Mouse (Mus musculus) embryonic facial prominence, embryonic 14.5 days (tissue): ENCODE results near the gene Frs3. TPM values are rescaled to one million over a fixed set of nuclear protein-coding genes. Genes with fewer than 3 reads are reported as not detected.

Experiments used
- ATAC-seq: fragments of 200-750 bp; cut with Nextera tagmentation; 2 replicates; pipeline ENCODE4 v1.8.0; 2017; ENCODE audit warnings: low read depth, moderate number of reproducible peaks, moderate TSS enrichment
- DNase-seq: peaks from one replicate; pipeline ENCODE4 v3.0.0-alpha.2; 2015; ENCODE audit warnings: low spot score
- H3K27ac ChIP-seq: fragments of 300-500 bp; sonication (generic); replicated peaks from 2 replicates; pipeline ENCODE4 v1.5.1; 2014; ENCODE audit warnings: low read depth, mild to moderate bottlenecking, low read length, moderate library complexity
- H3K27me3 ChIP-seq: fragments of 300-500 bp; sonication (generic); replicated peaks from 2 replicates; pipeline ENCODE4 v1.6.1; 2014; ENCODE audit warnings: low read length; ENCODE audit not compliant: control insufficient read depth, insufficient read depth
- H3K36me3 ChIP-seq: fragments of 300-500 bp; sonication (generic); 2 replicates; pipeline ENCODE4 v1.6.1; 2014; ENCODE audit warnings: low read length, mixed read lengths; ENCODE audit not compliant: control insufficient read depth, insufficient read depth
- H3K4me1 ChIP-seq: fragments of 300-500 bp; sonication (generic); 2 replicates; pipeline ENCODE4 v1.6.1; 2014; ENCODE audit warnings: antibody characterized with exemption, low read length; ENCODE audit not compliant: control insufficient read depth, insufficient read depth
- H3K4me2 ChIP-seq: fragments of 300-500 bp; sonication (generic); 2 replicates; pipeline ENCODE4 v1.6.1; 2014; ENCODE audit warnings: low read depth, mild to moderate bottlenecking, low read length, moderate library complexity, mixed read lengths
- H3K4me3 ChIP-seq: fragments of 300-500 bp; sonication (generic); 2 replicates; pipeline ENCODE4 v1.5.1; 2014; ENCODE audit warnings: low read depth, mild to moderate bottlenecking, low read length
- H3K9ac ChIP-seq: fragments of 300-500 bp; sonication (generic); 2 replicates; pipeline ENCODE4 v1.6.1; 2014; ENCODE audit warnings: low read depth, mild to moderate bottlenecking, low read length, moderate library complexity, mixed read lengths
- H3K9me3 ChIP-seq: fragments of 300-500 bp; sonication (generic); 2 replicates; pipeline ENCODE4 v1.6.1; 2016; ENCODE audit warnings: low read length; ENCODE audit not compliant: control insufficient read depth
- WGBS: fragments of 180-500 bp; shearing (Covaris S2); extraction: QIAGEN DNeasy Blood & Tissue Kit; methylation state at CpG from one replicate; pipeline ENCODE4 v1.1.7; 2014; 5-methylcytosine and 5-hydroxymethylcytosine counted together
- polyA plus RNA-seq: library from polyadenylated mRNA; unstranded; fragments of >200 nt; fragmentation: Nextera tagmentation; extraction: Ambion mirVana; gene quantifications from 2 replicates; pipeline ENCODE4 v1.2.1, GENCODE M21; 2014

Frs3 gene
- polyA plus RNA-seq, 1 experiment from 2014 or later: 4.0 TPM

DNA sequence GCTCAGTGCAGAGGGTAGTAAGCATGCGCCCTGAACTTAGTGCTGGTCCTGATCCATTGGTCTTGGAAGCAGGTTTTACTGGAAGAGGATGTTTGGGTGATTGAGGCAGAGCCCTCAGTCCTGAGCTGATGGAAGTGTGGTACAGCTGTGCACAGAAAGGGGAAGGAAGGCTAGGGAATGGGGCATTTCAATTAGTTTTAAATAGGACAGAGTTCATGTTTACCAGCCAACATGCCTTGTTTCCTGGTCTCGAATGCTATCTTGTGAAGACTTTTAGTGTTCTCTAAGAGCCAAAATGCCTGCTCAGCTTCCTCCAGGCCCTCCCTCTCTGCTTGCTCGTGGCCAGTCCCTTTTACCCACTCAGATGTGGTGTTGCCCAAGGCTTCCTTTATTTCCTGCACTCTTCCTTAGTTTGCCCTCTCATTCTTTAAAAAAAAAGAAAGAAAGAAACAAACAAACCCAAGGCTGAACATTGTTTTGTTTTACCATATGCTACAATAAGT is 30.0 kb upstream of the Frs3 start:
- no peak for DNase-seq
- no peak overlapping the region for H3K4me3 ChIP-seq

DNA sequence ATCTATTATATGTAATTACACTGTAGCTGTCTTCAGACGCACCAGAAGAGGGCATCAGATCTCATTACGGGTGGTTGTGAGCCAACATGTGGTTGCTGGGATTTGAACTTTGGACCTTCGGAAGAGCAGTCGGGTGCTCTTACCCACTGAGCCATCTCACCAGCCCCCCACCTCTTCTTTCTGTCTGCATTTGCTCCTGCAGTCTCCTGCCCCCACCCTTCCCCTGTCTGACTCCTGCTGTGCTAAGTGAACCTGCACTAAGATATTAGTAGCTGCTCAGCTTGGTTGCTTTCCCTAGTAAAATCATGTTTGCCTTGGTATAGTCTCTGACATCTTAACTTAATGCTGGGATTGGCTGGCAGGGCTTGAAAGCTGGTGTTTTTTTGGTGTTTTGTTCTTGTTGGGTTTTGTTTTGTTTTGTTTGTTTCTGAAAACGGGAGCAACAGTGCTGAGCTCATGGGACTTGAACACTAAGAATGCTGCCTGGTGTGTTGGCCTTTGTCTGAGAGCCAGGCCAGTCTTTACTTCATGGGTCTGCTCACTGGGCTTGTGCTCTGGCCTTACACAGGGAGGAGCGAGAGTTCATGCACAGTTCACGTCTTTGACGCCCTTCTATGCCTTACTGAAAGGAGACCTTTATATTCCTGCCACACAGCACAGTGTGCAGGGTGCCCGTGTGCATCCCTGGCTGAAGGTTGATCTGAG is 25.7 kb upstream of the Frs3 start:
- Histone ChIP-seq H3K9ac (no peak overlapping the region), H3K4me3 (no peak overlapping the region), H3K4me1 (no peaks in the 10 kb centered on the region), H3K4me2 (no peak overlapping the region), H3K36me3 (no peaks in the 10 kb centered on the region), H3K9me3 (no peaks in the 10 kb centered on the region), H3K27ac (no peak overlapping the region), H3K27me3 (no peaks in the 10 kb centered on the region)
- peak; percentile 40 for DNase-seq
- ATAC-seq: peak; percentile 62; the same call in 1 of the 2 replicates
- 50% methylated on average over 9 of the region's 9 CpGs for WGBS

More for the DNA sequence above, 30.0 kb upstream of the Frs3 start:
- no peak for ATAC-seq
- WGBS: 81% methylated on average over 3 of the region's 3 CpGs
- Histone ChIP-seq H3K27ac (no peak overlapping the region), H3K36me3 (no peaks in the 10 kb centered on the region), H3K9ac (no peak overlapping the region), H3K9me3 (no peaks in the 10 kb centered on the region), H3K4me2 (no peak overlapping the region), H3K27me3 (no peaks in the 10 kb centered on the region), H3K4me1 (no peaks in the 10 kb centered on the region)

DNA sequence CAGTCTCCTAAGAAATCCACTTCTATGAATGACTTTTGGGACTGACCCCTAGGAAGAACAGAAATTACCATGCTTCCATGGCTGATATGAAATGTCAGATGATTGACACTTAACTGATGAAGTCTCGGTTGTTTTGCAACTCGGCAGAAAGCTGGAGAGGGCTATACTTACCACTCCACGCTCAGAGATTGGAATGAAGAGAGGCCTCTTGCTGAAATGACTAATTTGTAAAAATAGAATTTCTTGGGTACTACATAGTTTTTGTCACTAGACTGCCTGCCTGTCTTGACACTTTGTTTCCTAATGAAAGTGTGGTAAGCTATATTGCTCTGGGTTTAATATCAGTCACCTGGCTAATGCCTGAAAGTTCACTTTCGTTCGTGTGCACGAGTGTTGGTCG is 24.4 kb upstream of the Frs3 start:
- no peak overlapping the region for H3K4me3 ChIP-seq
- H3K36me3 ChIP-seq: no peaks in the 10 kb centered on the region
- DNase-seq (no peak), ATAC-seq (no peak)
- WGBS: 85% methylated on average over 7 of the region's 7 CpGs
- no peak overlapping the region for H3K9ac ChIP-seq
- no peaks in the 10 kb centered on the region for H3K4me1 ChIP-seq
- no peaks in the 10 kb centered on the region for H3K9me3 ChIP-seq
- H3K4me2 ChIP-seq: no peak overlapping the region
- no peaks in the 10 kb centered on the region for H3K27me3 ChIP-seq
- H3K27ac ChIP-seq: no peak overlapping the region

DNA sequence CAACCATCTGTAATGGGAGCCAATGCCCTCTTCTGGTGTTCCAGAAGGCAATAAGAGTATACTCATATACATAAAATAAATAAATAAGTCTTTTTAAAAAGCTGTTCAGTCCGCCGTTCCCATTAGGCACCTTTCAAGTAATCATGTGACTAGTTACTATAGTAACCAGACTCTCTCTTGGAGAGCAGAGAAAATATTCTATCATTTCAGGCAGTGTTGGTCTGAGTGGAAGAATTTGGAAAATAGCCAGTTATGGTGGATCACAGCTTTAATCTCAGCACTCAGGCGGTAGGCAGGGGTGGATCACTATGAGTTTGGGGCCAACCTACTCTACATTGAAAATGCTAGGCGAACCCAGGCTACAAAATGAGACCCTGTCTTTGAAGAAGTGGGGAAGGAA is 19.7 kb upstream of the Frs3 start:
- no peak overlapping the region for H3K9ac ChIP-seq
- WGBS: 72% methylated on average over 4 of the region's 4 CpGs
- ATAC-seq: no peak

DNA sequence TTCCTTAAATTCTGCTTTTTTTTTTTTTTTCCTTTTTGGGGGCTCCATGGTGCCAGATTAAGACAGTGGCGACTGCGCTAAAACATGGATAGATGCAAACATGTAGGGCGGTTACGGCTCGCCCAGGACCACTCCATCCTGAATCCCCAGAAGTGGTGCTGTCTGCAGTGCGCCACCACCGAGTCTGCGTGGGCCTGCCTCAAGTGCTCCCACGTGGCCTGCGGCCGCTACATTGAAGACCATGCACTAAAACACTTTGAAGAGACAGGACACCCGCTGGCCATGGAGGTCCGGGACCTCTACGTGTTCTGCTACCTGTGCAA is 16.9 kb upstream of the Frs3 start:
- peak overlapping the region; percentile 61 for H3K9ac ChIP-seq

More for the DNA sequence above, 19.7 kb upstream of the Frs3 start:
- no peaks in the 10 kb centered on the region for H3K36me3 ChIP-seq
- no peak overlapping the region for H3K4me3 ChIP-seq
- no peak for DNase-seq
- no peak overlapping the region for H3K4me2 ChIP-seq
- 0 out of 2 replicates have a peak, but pooled peaks cover 5% of the 10 kb centered on the region for H3K4me1 ChIP-seq
- H3K27me3 ChIP-seq: peaks cover 13% of the 10 kb centered on the region; the same call in 1 of the 2 replicates
- H3K9me3 ChIP-seq: no peaks in the 10 kb centered on the region
- H3K27ac ChIP-seq: no peak overlapping the region

DNA sequence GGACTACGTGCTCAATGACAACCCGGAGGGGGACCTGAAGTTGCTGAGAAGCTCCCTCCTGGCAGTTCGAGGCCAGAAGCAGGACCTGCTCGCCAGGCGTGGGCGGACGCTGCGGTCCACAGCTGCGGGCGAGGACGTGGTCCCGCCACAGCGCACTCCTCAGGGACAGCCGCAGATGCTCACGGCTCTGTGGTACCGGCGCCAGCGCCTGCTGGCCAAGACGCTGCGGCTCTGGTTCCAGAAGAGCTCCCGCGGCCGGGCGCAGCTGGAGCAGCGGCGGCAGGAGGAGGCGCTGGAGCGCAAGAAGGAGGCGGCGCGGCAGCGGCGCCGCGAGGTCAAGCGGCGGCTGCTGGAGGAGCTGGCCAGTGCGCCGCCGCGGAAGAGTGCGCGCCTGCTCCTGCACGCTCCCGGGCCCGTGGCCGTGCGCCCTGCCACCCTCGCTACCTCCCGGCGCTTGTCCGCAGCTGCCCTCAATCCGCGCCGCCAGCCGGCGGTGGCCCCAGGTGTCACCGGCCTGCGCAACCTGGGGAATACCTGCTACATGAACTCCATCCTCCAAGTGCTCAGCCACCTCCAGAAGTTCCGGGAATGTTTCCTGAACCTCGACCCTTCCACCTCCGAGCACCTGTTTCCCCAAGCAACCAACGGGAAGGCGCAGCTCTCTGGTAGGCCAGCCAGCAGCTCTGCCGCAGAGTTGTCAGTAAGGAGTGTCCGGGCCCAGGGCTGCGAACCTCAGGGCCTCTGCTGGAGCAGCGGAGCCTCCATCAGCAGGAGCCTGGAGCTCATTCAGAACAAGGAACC is 16.3 kb upstream of the Frs3 start:
- Histone ChIP-seq H3K4me3 (peak overlapping the region; percentile 43), H3K9me3 (no peaks in the 10 kb centered on the region), H3K27me3 (peaks cover 13% of the 10 kb centered on the region; the same call in 1 of the 2 replicates), H3K27ac (no peak overlapping the region), H3K9ac (peak overlapping the region; percentile 61), H3K36me3 (peaks cover 13% of the 10 kb centered on the region), H3K4me2 (peak overlapping the region; percentile 91), H3K4me1 (0 out of 2 replicates have a peak, but pooled peaks cover 5% of the 10 kb centered on the region)
- 8% methylated on average over 40 of the region's 68 CpGs for WGBS
- ATAC-seq (peak; percentile 86), DNase-seq (peak; percentile 86)

More for the DNA sequence above, 16.9 kb upstream of the Frs3 start:
- 18% methylated on average over 14 of the region's 14 CpGs for WGBS
- no peaks in the 10 kb centered on the region for H3K9me3 ChIP-seq
- ATAC-seq (peak; percentile 42), DNase-seq (no peak)
- H3K27ac ChIP-seq: no peak overlapping the region
- peak overlapping the region; percentile 43 for H3K4me3 ChIP-seq
- H3K4me2 ChIP-seq: peak overlapping the region; percentile 91
- H3K27me3 ChIP-seq: peaks cover 13% of the 10 kb centered on the region; the same call in 1 of the 2 replicates
- H3K4me1 ChIP-seq: 0 out of 2 replicates have a peak, but pooled peaks cover 5% of the 10 kb centered on the region
- peaks cover 12% of the 10 kb centered on the region for H3K36me3 ChIP-seq

DNA sequence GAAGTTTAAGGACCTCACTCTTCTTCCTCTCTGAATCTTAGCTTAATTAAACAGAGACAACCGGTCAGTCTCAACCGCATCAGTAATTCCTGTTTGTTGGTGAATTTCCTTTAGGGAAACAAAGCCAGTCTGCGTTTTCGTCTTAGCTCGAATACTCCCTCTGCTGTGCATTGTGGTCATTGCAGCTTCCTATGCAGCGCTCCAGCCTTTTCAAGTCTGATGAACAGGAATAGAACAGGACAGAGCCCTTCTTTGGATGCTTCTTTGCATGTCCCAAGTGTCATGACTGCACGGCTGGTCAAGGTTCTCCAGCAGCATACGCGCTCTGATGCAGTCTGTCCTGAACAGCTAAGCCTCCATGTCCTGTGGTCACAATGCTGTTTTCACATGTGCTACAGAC is 12.2 kb upstream of the Frs3 start:
- 20% methylated on average over 9 of the region's 9 CpGs for WGBS
- Histone ChIP-seq H3K27ac (no peak overlapping the region), H3K9ac (no peak overlapping the region), H3K9me3 (no peaks in the 10 kb centered on the region), H3K4me3 (no peak overlapping the region), H3K27me3 (peaks cover 13% of the 10 kb centered on the region; the same call in 1 of the 2 replicates), H3K4me1 (0 out of 2 replicates have a peak, but pooled peaks cover 5% of the 10 kb centered on the region), H3K4me2 (no peak overlapping the region), H3K36me3 (peaks cover 50% of the 10 kb centered on the region)
- DNase-seq: peak; percentile 65
- no peak for ATAC-seq

DNA sequence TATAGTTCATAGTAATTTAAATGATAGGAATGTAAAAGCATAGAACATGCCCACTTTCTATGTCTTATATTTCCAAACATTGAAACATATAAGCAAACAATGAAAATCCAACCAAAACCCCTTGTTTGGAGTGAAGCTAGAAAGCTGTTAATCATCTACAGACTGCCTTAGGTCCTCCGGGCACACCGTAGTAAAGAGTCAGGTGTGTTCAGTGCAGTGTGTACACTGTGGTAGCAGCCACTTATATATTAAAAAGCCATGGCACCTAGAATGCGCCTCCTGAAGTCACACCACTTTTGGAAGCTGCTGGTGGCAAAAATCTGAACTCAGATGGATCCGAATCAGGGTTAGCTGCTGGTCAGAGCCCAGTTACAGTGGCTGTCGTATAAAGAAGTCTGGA is 10.6 kb upstream of the Frs3 start:
- ATAC-seq (no peak), DNase-seq (no peak)
- Histone ChIP-seq H3K27ac (no peak overlapping the region), H3K9ac (no peak overlapping the region), H3K36me3 (peaks cover 66% of the 10 kb centered on the region), H3K27me3 (peaks cover 2% of the 10 kb centered on the region; the same call in 1 of the 2 replicates), H3K4me1 (no peaks in the 10 kb centered on the region), H3K9me3 (no peaks in the 10 kb centered on the region), H3K4me2 (no peak overlapping the region), H3K4me3 (no peak overlapping the region)
- WGBS: 90% methylated on average over 5 of the region's 5 CpGs
